Mouse (Mus musculus): ENCODE measurements around the gene Defb19. TPM values are rescaled to one million over a fixed set of nuclear protein-coding genes. Genes with fewer than 3 reads are reported as not detected.

Gene Defb19
- polyA plus RNA-seq, 1 experiment from 2014 or later, result not detected

GRCm38 (mm10) chr2:152615563-152615962 lies 35.5 kb upstream of the Defb19 start:
- no peak for ATAC-seq (ENCODE audit: low FRiP score, low read depth)
- 13% methylated on average over 7 of the region's 7 CpGs for WGBS

GRCm38 (mm10) chr2:152612193-152612592 lies 32.1 kb upstream of the Defb19 start:
- H3K4me3 ChIP-seq, result no peak overlapping the region
- 33% methylated on average over 8 of the region's 8 CpGs for WGBS
- H3K4me1 ChIP-seq, result no peaks in the 10 kb centered on the region
- no peak overlapping the region for H3K9ac ChIP-seq
- no peaks in the 10 kb centered on the region for H3K27me3 ChIP-seq (replicated peaks)
- H3K9me3 ChIP-seq, result no peaks in the 10 kb centered on the region
- no peak overlapping the region for H3K4me2 ChIP-seq (replicated peaks)
- H3K27ac ChIP-seq, result no peak overlapping the region
- no peak for ATAC-seq (ENCODE audit: low FRiP score, low read depth)
- H3K36me3 ChIP-seq, result no peaks in the 10 kb centered on the region

More at GRCm38 (mm10) chr2:152615563-152615962, 35.5 kb upstream of the Defb19 start:
- no peak overlapping the region for H3K4me2 ChIP-seq (replicated peaks)
- H3K36me3 ChIP-seq, result no peaks in the 10 kb centered on the region
- no peaks in the 10 kb centered on the region for H3K27me3 ChIP-seq (replicated peaks)
- H3K9ac ChIP-seq, result no peak overlapping the region
- no peak overlapping the region for H3K27ac ChIP-seq
- H3K4me3 ChIP-seq, result no peak overlapping the region
- no peaks in the 10 kb centered on the region for H3K4me1 ChIP-seq
- H3K9me3 ChIP-seq, result no peaks in the 10 kb centered on the region

DNA sequence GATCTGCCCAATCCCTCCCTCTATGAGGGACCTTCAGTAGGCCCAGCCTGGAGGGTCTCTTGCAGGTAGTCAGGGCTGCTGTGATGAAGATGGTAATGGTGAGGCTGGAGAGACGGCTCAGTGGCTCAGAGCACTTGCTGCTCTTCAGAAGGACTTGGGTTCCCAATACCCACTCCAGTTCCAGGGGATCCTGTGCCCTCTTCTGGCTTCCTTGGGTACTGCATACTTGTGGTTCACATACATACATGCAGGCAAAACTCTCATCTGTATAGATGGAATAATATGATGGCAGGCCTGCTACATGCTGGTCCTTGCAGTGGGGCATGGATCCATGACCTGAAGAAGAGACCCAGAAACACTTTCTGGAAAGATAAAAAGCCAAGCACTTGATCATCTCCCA lies 28.6 kb upstream of the Defb19 start:
- WGBS, result 100% methylated on average over 1 of the region's 1 CpGs
- ATAC-seq (ENCODE audit: low FRiP score, low read depth), result no peak
- Histone ChIP-seq H3K4me1 (no peaks in the 10 kb centered on the region), H3K27me3 (replicated peaks) (no peaks in the 10 kb centered on the region), H3K9ac (no peak overlapping the region), H3K9me3 (no peaks in the 10 kb centered on the region), H3K36me3 (no peaks in the 10 kb centered on the region), H3K4me2 (replicated peaks) (no peak overlapping the region), H3K27ac (no peak overlapping the region), H3K4me3 (no peak overlapping the region)

GRCm38 (mm10) chr2:152607746-152608145 lies 27.6 kb upstream of the Defb19 start:
- no peak overlapping the region for H3K9ac ChIP-seq
- no peaks in the 10 kb centered on the region for H3K4me1 ChIP-seq
- H3K27me3 ChIP-seq (replicated peaks), result no peaks in the 10 kb centered on the region
- WGBS, result 63% methylated on average over 6 of the region's 6 CpGs
- no peak overlapping the region for H3K27ac ChIP-seq
- ATAC-seq (ENCODE audit: low FRiP score, low read depth), result no peak
- no peak overlapping the region for H3K4me2 ChIP-seq (replicated peaks)
- H3K9me3 ChIP-seq, result no peaks in the 10 kb centered on the region
- no peak overlapping the region for H3K4me3 ChIP-seq
- H3K36me3 ChIP-seq, result no peaks in the 10 kb centered on the region

- ATAC-seq (ENCODE audit: low FRiP score, low read depth), result no peak
- H3K4me2 ChIP-seq (replicated peaks), result no peak within 1 kb of the TSS
- 87% methylated on average over 15 of the region's 15 CpGs for WGBS
- no peaks in the 10 kb centered on the region for H3K36me3 ChIP-seq
- H3K9ac ChIP-seq, result no peak within 1 kb of the TSS
- no peak within 1 kb of the TSS for H3K4me3 ChIP-seq
- no peak within 1 kb of the TSS for H3K27ac ChIP-seq
- H3K4me1 ChIP-seq, result no peaks in the 10 kb centered on the region
- H3K9me3 ChIP-seq, result no peaks in the 10 kb centered on the region
- no peaks in the 10 kb centered on the region for H3K27me3 ChIP-seq (replicated peaks)
Measured at GRCm38 (mm10) chr2:152604057-152604456, 23.9 kb upstream of the Defb19 start, which contains the start of gene Defb36. Gene Defb36 (plus strand): TSS chr2:152604327.

DNA sequence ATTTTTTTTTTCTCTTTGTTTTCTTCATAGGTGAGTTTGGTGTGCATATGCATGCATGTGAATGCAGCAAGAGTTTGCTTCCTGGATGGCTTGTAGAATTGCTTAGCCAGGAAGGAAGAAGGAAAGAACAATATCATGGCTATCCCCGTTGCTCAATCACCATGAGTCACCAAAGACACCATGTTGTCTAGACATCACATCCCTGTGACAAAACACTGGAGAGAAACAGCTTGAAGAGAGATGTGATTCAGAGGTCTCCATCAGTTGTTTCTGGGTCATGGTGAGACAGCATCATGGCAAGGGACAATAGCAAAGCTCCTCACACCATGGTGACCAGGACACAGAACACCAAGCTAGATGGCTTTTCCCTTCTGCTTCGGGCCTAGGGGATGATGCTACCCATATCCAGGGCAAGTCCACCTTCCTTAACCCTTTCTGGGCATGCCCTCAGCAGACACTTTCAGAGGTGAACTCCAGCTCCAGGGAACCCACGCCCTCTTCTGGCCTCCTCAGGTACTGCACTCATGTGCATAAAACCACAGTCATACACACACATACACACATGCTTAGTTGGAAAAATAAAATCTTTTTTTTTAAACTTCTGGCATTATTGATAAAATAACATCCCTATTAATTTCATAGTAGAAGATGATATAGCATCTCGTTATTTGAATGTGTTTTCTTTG lies 21.3 kb upstream of the Defb19 start:
- Histone ChIP-seq H3K27ac (no peak overlapping the region), H3K36me3 (no peaks in the 10 kb centered on the region), H3K27me3 (replicated peaks) (no peaks in the 10 kb centered on the region), H3K4me2 (replicated peaks) (no peak overlapping the region), H3K9me3 (no peaks in the 10 kb centered on the region), H3K4me3 (no peak overlapping the region), H3K9ac (no peak overlapping the region), H3K4me1 (no peaks in the 10 kb centered on the region)
- no peak for ATAC-seq (ENCODE audit: low FRiP score, low read depth)
- 77% methylated on average over 4 of the region's 4 CpGs for WGBS

- WGBS, result 81% methylated on average over 6 of the region's 6 CpGs
- no peaks in the 10 kb centered on the region for H3K9me3 ChIP-seq
- ATAC-seq (ENCODE audit: low FRiP score, low read depth), result no peak
Measured at GRCm38 (mm10) chr2:152600076-152600475, 20.0 kb upstream of the Defb19 start.

DNA sequence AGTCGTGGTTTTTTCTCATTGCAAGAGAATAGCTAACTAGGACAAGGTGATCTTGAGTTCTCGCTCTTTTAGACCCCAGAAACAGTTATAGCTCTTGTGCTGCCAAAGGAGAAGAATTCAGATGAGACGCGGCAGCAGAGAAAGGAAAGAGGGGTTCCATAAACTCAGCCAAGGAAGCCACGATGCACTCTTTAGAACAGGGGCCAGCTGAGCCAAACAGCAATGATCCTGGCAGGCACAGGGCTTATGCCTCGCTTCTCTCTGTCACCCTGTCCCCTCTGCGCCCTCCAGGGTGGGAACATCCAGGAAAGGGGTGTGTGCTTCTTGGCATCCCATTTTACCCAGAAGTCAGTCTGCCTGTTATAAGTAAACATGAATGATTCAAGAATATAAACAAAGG lies 19.2 kb upstream of the Defb19 start, which contains the start of gene Defb45:
TSS of gene Defb45 (minus strand) at position 101 of the 400 bp plus-strand sequence.
- Histone ChIP-seq H3K4me2 (replicated peaks) (no peak within 1 kb of the TSS), H3K4me1 (no peaks in the 10 kb centered on the region), H3K27ac (no peak within 1 kb of the TSS), H3K9me3 (no peaks in the 10 kb centered on the region), H3K36me3 (no peaks in the 10 kb centered on the region), H3K4me3 (no peak within 1 kb of the TSS), H3K9ac (no peak within 1 kb of the TSS), H3K27me3 (replicated peaks) (no peaks in the 10 kb centered on the region)
- ATAC-seq (ENCODE audit: low FRiP score, low read depth), result no peak
- 70% methylated on average over 7 of the region's 7 CpGs for WGBS

More at GRCm38 (mm10) chr2:152600076-152600475, 20.0 kb upstream of the Defb19 start:
- no peak overlapping the region for H3K4me3 ChIP-seq
- no peaks in the 10 kb centered on the region for H3K36me3 ChIP-seq
- no peak overlapping the region for H3K9ac ChIP-seq
- H3K4me1 ChIP-seq, result no peaks in the 10 kb centered on the region
- H3K27ac ChIP-seq, result no peak overlapping the region
- no peak overlapping the region for H3K4me2 ChIP-seq (replicated peaks)
- H3K27me3 ChIP-seq (replicated peaks), result no peaks in the 10 kb centered on the region

DNA sequence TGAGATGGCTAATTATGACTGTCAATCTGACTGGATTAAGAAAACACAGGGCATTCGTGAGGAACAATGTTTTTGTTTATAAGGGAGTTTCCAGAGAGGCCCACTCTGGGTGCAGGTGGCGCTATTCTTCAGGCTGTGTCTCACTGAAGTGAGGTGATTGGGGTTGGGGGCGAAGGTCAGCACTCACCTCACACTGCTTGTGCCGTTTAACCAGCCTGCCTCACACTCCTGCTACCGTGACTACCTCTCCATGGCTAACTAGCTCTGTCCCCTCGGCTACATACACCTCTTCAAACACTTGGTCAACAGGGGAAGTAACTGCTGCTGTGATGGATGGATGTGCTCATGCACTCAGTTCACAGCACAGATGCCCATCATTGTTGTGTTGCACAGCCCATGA lies 8.9 kb upstream of the Defb19 start:
- no peak for ATAC-seq (ENCODE audit: low FRiP score, low read depth)

DNA sequence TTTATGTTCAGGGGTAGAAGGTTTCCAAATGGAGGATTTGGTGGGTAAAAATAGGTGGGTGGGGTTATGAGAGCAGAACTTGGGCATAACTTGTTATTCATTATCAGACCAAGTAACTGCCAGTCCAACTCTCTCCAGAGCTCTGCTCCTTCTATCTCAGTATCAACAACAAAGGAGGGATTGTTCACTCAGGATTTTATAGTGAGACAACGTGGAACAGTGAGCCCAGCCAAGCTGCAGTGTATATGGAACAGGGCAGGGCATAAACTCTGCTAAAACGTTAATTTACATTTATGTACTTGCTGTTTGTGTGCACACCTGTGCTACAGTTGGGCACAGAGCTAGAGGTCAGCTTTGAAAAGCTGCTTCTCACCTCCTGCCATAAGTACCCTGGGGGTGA lies 8.3 kb upstream of the Defb19 start:
- Histone ChIP-seq H3K27ac (no peak overlapping the region), H3K4me2 (replicated peaks) (no peak overlapping the region), H3K36me3 (no peaks in the 10 kb centered on the region), H3K9me3 (no peaks in the 10 kb centered on the region), H3K4me3 (no peak overlapping the region), H3K4me1 (no peaks in the 10 kb centered on the region), H3K27me3 (replicated peaks) (no peaks in the 10 kb centered on the region), H3K9ac (no peak overlapping the region)
- 50% methylated on average over 2 of the region's 2 CpGs for WGBS
- no peak for ATAC-seq (ENCODE audit: low FRiP score, low read depth)

More for the DNA sequence above, 8.9 kb upstream of the Defb19 start:
- H3K27me3 ChIP-seq (replicated peaks), result no peaks in the 10 kb centered on the region
- no peak overlapping the region for H3K9ac ChIP-seq
- H3K27ac ChIP-seq, result no peak overlapping the region
- H3K4me3 ChIP-seq, result no peak overlapping the region
- H3K36me3 ChIP-seq, result no peaks in the 10 kb centered on the region
- 59% methylated on average over 6 of the region's 6 CpGs for WGBS
- H3K4me2 ChIP-seq (replicated peaks), result no peak overlapping the region
- H3K4me1 ChIP-seq, result no peaks in the 10 kb centered on the region
- no peaks in the 10 kb centered on the region for H3K9me3 ChIP-seq

- WGBS, result 76% methylated on average over 4 of the region's 4 CpGs
- no peaks in the 10 kb centered on the region for H3K9me3 ChIP-seq
- H3K36me3 ChIP-seq, result no peaks in the 10 kb centered on the region
- ATAC-seq (ENCODE audit: low FRiP score, low read depth), result no peak
- no peaks in the 10 kb centered on the region for H3K27me3 ChIP-seq (replicated peaks)
- no peak overlapping the region for H3K9ac ChIP-seq
- H3K27ac ChIP-seq, result no peak overlapping the region
- H3K4me2 ChIP-seq (replicated peaks), result no peak overlapping the region
- H3K4me3 ChIP-seq, result no peak overlapping the region
- H3K4me1 ChIP-seq, result no peaks in the 10 kb centered on the region
Measured at GRCm38 (mm10) chr2:152586926-152587560, 6.9 kb upstream of the Defb19 start.

DNA sequence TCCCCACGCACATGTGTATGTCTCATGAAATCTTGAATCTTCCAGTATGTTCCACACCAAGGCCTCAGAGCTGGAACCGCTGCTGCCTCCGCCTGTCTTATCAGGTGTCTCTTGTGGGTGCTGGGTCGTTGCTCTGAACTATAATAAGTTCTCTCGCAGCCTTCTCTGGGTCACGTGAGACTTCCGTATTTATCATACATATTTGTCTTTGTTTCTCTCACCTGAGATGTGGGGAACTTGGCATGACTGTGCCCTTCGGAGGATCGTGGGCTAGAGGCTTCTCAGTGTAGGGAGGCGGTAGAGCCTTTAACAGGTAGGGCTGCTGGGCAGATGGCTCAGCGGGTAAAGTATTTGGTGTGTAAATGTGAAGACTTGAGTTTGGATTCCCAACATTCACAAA lies 500 bp upstream of the Defb19 start:
- Histone ChIP-seq H3K9me3 (no peaks in the 10 kb centered on the region), H3K36me3 (no peaks in the 10 kb centered on the region), H3K27me3 (replicated peaks) (no peaks in the 10 kb centered on the region), H3K4me2 (replicated peaks) (no peak overlapping the region), H3K9ac (no peak overlapping the region), H3K27ac (no peak overlapping the region), H3K4me3 (no peak overlapping the region), H3K4me1 (no peaks in the 10 kb centered on the region)
- ATAC-seq (ENCODE audit: low FRiP score, low read depth), result no peak
- 93% methylated on average over 11 of the region's 11 CpGs for WGBS

GRCm38 (mm10) chr2:152573484-152573883 lies 6.6 kb downstream of the Defb19 start:
- Histone ChIP-seq H3K36me3 (no peaks in the 10 kb centered on the region), H3K9me3 (no peaks in the 10 kb centered on the region), H3K4me1 (no peaks in the 10 kb centered on the region), H3K27ac (no peak overlapping the region), H3K4me2 (replicated peaks) (no peak overlapping the region), H3K27me3 (replicated peaks) (no peaks in the 10 kb centered on the region), H3K9ac (no peak overlapping the region), H3K4me3 (no peak overlapping the region)
- 88% methylated on average over 8 of the region's 8 CpGs for WGBS
- ATAC-seq (ENCODE audit: low FRiP score, low read depth), result no peak

All from neural tube, embryonic 12.5 days (tissue).